Mouse (Mus musculus) layer of hippocampus, adult 18-20 months (tissue): ENCODE measurements around the gene Trim60. TPM values are rescaled to one million over a fixed set of nuclear protein-coding genes. Genes with fewer than 3 reads are reported as not detected.

ENCODE experiments used
- DNase-seq, 2 experiments: peaks; one replicate each; pipeline ENCODE4 v3.0.0; 2022; ENCODE audit warnings: low spot score in 2 of 2
- total RNA-seq, 2 experiments: library from RNA; stranded (reverse); gene quantifications; 2 replicates each; pipeline ENCODE4 v1.2.3; 2021

Gene Trim60
- total RNA-seq, 2 experiments from 2014 or later, result not detected

- no peak for DNase-seq
Measured at GRCm38 (mm10) chr8:64987731-64988130, 30.7 kb downstream of the Trim60 start, which contains the start of gene Trim75. Gene Trim75, minus strand, starts transcription at chr8:64987831.

GRCm38 (mm10) chr8:64983150-64983897 is 35.1 kb downstream of the Trim60 start:
- DNase-seq, result no peak

- DNase-seq, result no peak
Measured at GRCm38 (mm10) chr8:64962836-64963235, 55.5 kb downstream of the Trim60 start.

GRCm38 (mm10) chr8:64959025-64959424 is 59.4 kb downstream of the Trim60 start:
- no peak for DNase-seq

GRCm38 (mm10) chr8:64952101-64952500 is 66.3 kb downstream of the Trim60 start:
- DNase-seq, result no peak

Other genes with a start within 250 kb of the Trim60 start
- gene Klhl2, start 168.6 kb downstream of the Trim60 start, total RNA-seq, result 100 to 1,000 TPM; 324 to 340 TPM
- gene Tmem192, start 71.4 kb downstream of the Trim60 start, total RNA-seq, result 10 to 100 TPM; 24.8 to 28.1 TPM
- gene Trim75, start 30.8 kb downstream of the Trim60 start, total RNA-seq, result not detected
- gene Trim61, start 61 bp downstream of the Trim60 start, total RNA-seq, result not detected
- gene Apela, start 18.8 kb upstream of the Trim60 start, total RNA-seq, result not detected
- gene Gm10663, start 56.4 kb upstream of the Trim60 start, total RNA-seq, result not detected
- not detected for gene BC030870, start 111.0 kb upstream of the Trim60 start, total RNA-seq